Mouse (Mus musculus) heart, postnatal 25 days (tissue): ENCODE results near the gene Duxbl1. TPM values are rescaled to one million over a fixed set of nuclear protein-coding genes. Genes with fewer than 3 reads are reported as not detected.
"Not testable (repeated sequence)": the region's sequence is repeated elsewhere in the genome, so short reads cannot be mapped to it uniquely, and the experiment has no call there.

Experiments
- DNase-seq: peaks from one replicate; pipeline ENCODE4 v3.0.0; 2022; ENCODE audit warnings: low spot score
- intact Hi-C: fragments of 180-260 bp; cut with DNase I; formaldehyde crosslinking; loops from one replicate; pipeline ENCODE4 v1.15.1; 2025
- total RNA-seq, 2 experiments: library from RNA; stranded (reverse); gene quantifications; 2 replicates each; pipeline ENCODE4 v1.2.3; 2021

Gene Duxbl1
- total RNA-seq = not detected

DNA sequence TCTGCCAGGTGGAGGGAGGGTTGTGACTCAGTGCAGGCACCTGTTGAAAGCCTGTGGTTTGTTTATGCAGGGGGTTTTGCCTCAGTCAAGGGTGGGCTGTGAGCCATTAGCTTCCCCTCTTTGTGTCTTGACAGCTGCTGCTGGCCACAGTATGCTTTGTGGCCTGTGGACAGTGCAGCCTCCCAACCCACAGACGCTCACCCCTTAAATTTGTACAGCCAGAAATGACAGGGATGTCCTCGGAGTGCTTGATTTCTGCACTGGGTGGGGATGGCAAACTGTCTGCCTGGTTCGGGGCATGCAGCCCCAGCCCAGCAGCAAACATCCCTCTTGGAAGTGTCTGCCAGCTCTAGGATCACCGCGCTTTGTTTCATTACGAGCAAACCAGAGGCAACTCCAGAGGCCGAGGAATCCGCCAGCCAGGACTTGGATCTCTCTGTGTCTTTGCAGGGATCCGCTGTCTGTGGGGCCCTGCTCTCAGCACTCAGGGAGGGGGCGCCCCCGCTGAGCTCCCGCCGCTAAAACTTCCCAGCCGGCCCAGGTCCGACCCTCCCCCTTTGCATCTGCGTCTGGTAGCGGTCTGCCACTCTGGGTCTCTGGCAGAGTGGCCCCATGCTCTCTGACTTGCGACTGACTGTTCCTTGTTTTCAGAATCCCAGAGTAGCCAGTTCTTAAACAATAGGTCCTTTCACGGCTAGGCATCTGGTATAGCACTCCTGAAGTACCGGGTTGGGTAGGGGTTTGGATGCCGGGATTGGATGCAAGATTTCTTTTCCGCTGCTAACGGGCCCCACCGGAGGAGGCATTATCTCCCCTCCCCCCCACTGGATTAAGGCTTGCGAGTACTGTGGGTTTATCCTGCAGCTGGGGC, at the start of gene Duxbl1:
Gene Duxbl1 (plus strand): TSS at position 207 of the 871 bp plus-strand sequence.
- intact Hi-C loops, DNase-seq: not testable (repeated sequence)

DNA sequence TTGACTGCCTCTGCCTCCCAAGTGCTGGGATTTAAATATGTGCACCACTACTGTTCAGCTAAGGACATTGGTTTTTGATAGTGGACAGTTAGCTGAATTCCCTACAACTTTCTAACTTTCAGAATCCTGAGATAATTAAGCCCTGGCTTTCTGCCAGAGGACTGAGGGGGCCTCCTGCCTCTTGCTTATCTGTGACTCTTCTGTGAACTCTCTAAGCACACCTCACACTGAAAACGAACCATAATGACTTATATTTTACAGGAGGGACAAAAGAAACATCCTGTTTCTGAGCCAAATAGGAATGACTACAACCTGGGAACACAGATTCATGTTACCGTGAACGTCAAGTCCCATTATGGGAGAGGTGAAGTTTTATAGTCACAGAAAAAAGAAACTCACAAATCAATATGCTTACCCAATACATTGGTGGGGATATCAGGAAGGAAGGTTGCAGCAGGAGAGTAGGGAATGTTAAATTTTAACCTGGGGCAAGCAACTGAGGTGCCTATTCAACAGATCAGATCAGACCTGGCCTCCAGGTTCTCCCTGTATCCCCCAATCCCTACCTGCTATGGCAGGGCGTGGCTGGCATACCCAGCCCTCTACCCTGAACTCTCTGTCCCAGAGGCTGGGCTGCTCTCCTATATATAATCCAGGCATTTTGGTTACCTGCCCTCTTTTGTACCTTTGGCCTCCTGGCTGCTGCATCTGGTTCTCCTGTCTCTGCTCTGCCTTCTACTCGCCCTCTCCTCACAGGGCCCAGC, 41.3 kb upstream of the Duxbl1 start:
- intact Hi-C loops, DNase-seq: not testable (repeated sequence)

DNA sequence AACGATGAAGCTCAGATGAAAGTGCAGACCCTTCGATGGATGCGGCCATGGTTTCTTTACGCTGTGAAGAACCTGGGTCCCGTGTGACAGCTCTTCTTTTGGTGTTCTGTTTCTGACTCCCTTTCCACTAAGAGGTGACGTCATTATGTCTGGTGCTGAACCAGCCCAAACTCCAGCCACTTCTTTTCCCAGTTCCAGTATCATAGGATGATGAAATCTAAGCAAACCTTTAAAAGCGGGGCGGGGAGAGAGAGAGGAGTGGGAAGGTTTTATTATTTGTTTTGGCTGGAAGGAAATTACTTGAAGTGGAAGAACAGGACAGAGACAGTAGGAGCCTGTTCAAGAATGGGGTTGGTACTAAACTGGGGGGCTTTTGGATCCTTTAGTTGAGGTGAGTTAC, 40.4 kb upstream of the Duxbl1 start, which contains the start of gene Cphx1:
Gene Cphx1 (plus strand): TSS at position 301 of the 400 bp plus-strand sequence.
- intact Hi-C loops = not testable (repeated sequence)

DNA sequence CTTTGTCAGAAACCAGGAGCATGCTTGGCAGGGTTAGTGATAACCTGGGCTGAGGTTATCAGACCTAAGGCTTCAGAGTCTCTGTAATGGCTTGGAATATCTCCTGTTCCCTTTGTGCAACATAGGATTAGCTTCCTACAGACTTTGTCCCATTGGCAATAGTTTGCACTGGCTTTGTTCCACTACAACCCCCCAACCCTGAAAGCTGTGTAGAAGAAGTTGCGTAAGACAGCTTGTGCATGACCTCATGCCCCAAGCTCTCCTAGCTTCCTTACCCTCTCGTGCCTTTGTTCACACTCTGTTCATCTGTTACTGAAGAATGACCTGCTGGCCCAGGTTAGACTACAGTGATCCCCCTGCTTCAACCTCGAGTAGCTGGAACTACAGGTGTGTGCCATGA, 20.5 kb upstream of the Duxbl1 start:
- intact Hi-C loops, DNase-seq: not testable (repeated sequence)

More for the DNA sequence above, 40.4 kb upstream of the Duxbl1 start, which contains the start of gene Cphx1:
- not testable (repeated sequence) for DNase-seq

DNA sequence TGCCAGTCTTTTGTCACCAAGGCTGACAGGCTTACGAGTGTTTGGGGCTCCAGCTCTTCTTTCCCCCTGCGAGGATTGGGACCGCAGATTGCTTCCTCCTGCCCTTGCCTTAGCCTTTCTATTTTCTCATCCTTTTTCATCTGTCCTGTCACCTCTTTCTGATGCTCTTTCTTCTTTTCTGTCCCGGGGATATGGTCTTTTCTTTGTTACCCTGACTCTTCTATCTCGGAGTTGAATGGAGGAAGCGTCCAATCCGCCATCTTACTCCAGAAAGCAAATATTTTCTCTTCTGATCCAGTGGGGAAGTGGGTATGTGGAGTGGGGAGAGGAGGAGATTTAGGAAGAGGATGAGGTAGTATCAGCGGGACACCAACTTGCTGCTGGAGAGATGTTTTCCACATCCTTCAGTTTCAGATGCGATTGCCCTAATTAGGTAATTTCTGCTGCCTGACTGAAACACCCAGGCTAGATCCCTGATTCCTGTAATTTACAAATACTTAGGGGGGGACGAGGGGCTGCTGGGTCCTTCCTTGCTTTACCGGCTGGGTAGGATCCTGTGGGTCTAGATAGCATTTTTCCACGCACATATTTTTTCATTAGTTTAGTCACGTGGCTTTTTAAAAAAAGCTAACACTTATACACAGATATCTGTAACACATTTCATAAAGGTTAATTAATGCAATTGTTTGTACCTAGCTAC, 1.0 kb downstream of the Duxbl1 start:
- intact Hi-C loops, DNase-seq: not testable (repeated sequence)

DNA sequence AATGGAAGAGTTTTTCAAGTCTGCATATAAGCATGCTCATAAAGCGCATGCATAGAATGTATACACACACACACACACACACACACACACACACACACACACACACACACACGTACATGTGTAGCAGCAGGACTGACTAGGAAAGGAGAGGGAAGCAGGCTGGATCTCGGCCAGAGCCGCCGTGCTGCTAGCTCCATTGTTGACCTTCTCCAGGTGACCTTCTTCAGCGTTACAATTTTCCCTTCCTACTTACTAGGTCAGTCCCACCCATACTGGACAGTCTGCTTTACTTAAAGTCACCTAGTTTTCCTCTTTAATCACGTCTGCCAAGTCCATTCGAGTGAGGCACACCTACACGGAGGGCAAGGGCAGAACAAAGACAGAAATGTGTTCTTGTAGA, 3.5 kb downstream of the Duxbl1 start:
- intact Hi-C loops, DNase-seq: not testable (repeated sequence)

DNA sequence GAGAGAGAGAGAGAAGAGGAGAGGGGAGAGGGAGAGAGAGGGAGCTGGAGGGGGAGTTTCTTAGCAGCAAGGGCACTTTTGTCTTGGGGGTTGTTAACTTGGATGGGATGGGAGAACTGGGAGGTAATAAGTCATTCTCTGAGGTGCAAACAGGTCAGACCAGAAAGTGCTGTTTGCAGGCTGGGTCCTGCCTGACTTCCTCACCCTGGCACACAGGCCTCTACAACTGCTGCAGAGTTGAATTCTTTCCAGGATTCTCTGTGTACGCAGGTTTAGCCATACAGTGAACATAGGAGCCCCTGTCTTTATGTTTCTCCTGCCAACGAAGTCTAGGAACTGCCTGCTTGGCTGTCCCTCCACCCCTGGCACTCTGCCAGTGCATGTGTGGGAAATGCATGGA, 29.1 kb downstream of the Duxbl1 start:
- intact Hi-C loops, DNase-seq: not testable (repeated sequence)

DNA sequence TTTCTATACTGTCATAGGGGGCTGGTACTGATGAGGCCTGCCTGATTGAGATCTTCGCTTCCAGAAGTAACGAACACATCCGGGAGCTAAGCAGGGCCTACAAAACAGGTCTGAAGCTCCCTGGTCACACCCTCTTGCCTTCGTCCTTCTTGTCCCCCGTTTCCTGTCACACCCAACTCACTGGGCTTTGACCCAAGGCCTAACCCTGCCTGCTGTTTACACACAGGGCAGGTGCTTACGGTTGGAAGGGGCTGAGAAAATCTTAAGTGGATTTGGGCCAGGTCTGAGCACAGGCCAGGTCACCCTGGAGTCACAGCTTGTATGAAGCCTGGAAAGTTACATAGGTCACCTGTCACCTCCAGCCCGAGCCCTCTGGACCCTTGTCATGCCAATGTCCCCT, 38.0 kb downstream of the Duxbl1 start:
- intact Hi-C loops, DNase-seq: not testable (repeated sequence)

DNA sequence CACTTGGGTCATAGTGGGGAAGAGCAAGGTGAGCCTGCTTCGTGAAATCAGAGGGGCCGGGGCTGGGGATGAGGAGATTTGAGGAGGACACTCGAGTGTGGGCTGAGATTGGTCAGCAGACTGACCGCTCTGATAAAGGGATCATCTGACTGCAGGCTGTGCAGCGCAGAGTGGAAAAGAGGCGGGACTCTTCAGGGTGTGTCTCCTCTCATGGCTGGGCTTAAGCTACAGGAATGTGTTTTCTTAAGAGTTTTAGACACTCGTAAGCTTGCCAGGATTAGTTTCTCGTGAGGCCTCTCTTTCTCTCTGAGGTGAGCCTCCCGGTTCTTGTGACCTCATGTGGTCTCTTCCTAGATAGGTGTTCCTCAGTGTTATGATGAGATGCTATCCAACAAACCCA, 43.2 kb downstream of the Duxbl1 start:
- DNase-seq = not testable (repeated sequence)

DNA sequence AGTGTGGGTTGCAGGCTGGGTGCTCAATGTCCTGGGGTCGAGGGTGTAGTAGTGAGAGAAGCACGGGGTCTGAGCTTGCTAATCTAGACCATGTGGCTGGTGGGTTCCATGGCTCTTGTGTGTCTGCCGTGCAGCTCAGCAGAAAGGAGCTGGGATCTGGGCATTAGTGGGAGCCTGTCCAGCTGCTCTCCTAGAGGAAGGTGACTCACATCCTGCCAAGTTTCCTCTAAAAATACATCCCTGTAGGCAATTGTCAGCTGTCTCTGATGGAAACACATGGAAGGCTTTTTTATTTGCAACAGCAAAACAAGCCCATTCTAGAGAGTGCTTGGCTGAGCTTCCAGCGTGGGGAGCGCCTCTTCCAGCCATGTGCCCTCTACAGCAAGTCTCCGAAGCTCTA, 44.5 kb downstream of the Duxbl1 start:
- intact Hi-C loops = not testable (repeated sequence)

More for the DNA sequence above, 43.2 kb downstream of the Duxbl1 start:
- intact Hi-C loops = not testable (repeated sequence)

DNA sequence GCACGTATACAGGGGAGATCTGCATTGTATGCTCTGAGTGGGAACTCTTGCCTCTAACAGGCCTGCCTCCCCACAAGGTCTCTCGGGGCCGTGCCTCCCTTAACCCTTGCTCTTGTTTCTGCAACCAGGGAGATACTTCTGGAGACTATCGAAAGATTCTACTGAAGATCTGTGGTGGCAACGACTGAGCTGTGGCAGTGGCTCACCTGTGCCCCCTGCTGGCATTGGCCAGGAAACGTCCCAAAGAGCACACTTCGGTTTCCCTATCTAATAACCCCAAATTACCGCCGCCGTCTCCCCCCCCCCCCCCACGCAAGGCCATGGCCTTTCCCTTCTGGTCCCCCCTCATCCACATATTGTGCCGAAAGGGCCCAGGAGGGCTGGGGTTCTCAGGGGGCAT, 47.3 kb downstream of the Duxbl1 start:
- intact Hi-C loops, DNase-seq: not testable (repeated sequence)

More for the DNA sequence above, 44.5 kb downstream of the Duxbl1 start:
- DNase-seq = not testable (repeated sequence)

DNA sequence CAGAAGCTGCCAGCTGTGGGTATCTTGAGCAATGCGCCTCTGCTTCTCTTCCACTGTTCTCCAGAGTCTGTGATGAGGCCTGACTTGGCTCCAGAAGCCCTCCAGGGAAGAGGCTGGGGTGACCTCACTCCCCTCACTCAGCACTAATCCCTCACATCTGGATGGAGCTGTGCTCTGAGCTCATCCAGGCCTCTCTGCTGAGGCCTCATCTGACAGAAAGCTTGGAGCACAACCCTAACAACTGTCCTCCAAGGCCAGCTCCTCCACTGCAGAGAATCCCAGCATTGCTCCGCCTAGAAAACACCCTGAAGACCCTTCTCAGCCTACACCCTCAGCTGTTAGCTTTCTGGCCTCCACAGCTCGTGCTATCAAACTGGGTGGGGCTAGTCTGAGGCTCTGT, 56.0 kb downstream of the Duxbl1 start:
- DNase-seq, intact Hi-C loops: not testable (repeated sequence)

DNA sequence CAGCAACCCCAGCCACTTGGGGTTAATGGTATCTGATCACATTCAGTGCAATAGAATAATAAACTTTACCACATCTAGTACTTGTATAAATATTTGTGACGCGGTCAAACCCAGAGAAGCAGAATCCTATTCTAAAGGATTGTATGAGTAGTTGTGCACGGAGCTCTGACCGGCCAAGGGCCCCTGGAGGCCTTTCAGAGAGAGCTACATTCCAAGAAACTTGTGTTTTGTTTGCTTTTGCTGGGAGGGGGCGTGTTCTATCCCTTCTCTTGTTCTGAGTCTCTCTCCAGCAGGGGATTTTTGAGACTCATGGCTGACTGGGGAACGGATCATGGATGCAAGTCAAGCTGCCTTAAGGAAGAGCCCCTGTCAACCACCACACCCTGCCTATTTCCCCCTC, 57.1 kb downstream of the Duxbl1 start:
- not testable (repeated sequence) for DNase-seq

More for the DNA sequence above, 57.1 kb downstream of the Duxbl1 start:
- intact Hi-C loops = not testable (repeated sequence)

Other genes starting within 250 kb of the Duxbl1 start
- 10 to 100 TPM; 33.3 to 35.7 TPM for gene Zcchc24, start 209.5 kb upstream of the Duxbl1 start, total RNA-seq
- 10 to 100 TPM; 72.3 to 80.0 TPM for gene Anxa11, start 136.4 kb upstream of the Duxbl1 start, total RNA-seq
- gene Plac9a, start 75.5 kb upstream of the Duxbl1 start, total RNA-seq = 1 to 10 TPM; 3.0 to 3.6 TPM
- 1 to 10 TPM in 1 of 2 experiments, under 1 TPM in 1; 0.96 to 1.1 TPM for gene Tmem254a, start 50.9 kb upstream of the Duxbl1 start, total RNA-seq
- not detected for gene Cphx1, start 40.3 kb upstream of the Duxbl1 start, total RNA-seq
- 10 to 100 TPM; 21.3 to 30.8 TPM for gene Gm9780, start 64.1 kb downstream of the Duxbl1 start, total RNA-seq
- 1 to 10 TPM; 6.8 to 7.0 TPM for gene Tmem254c, start 88.8 kb downstream of the Duxbl1 start, total RNA-seq
- gene Cphx2, start 102.9 kb downstream of the Duxbl1 start, total RNA-seq = not detected
- gene Cphx3, start 103.7 kb downstream of the Duxbl1 start, total RNA-seq = not detected
- not detected for gene Duxbl2, start 139.8 kb downstream of the Duxbl1 start, total RNA-seq
- 10 to 100 TPM; 44.6 to 46.8 TPM for gene Plac9b, start 203.9 kb downstream of the Duxbl1 start, total RNA-seq
- gene Tmem254b, start 228.5 kb downstream of the Duxbl1 start, total RNA-seq = 1 to 10 TPM; 2.0 to 2.6 TPM